Mouse (Mus musculus): Measurements from ENCODE around the gene Man2a2. TPM values are rescaled to one million over a fixed set of nuclear protein-coding genes. Genes with fewer than 3 reads are reported as not detected.

Man2a2 gene
- total RNA-seq, 2 experiments from 2014 or later: 68.8 to 69.3 TPM

DNA sequence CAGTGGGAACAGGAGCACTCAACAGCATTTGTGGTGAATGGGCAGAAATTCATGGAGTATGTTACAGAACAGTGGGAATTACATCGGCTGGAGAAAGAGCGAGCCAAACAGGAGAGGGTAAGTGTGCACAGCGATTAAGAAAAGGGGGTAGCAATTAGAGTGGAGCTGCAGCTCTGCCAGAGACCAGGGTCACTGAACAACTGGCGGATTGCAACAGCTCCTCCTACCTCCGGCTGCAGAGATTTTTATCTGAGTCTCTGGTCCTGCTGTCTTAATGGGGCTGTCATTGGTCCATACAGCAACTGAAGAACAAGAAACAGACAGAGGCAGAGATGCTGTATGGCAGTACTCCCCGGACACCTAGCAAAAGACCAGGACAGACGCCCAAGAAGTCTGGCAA lies 60.4 kb downstream of the Man2a2 start:
- intact Hi-C loops (cut with DNase I): no loop called here
- DNase-seq: no peak

DNA sequence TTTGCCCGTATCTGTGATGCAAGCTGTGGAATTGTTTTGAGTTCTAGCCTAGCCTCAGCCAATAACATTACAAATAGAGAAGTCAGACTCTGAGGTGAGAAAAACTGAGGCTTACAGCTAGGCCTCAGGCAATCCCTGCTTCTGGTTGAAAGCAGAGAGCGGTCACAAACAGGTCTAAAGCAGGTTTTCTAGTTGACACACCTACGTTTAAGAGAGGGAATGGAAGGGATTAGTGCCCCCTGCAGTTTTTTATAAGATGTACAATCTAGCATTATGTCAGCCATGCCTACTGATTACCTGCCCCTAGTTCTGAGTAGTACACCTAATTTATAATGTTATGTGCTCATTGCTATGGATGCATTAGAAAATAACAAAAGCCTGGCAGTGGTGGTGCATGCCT lies 63.4 kb downstream of the Man2a2 start:
- no peak for DNase-seq
- intact Hi-C loops (cut with DNase I): no loop called here

DNA sequence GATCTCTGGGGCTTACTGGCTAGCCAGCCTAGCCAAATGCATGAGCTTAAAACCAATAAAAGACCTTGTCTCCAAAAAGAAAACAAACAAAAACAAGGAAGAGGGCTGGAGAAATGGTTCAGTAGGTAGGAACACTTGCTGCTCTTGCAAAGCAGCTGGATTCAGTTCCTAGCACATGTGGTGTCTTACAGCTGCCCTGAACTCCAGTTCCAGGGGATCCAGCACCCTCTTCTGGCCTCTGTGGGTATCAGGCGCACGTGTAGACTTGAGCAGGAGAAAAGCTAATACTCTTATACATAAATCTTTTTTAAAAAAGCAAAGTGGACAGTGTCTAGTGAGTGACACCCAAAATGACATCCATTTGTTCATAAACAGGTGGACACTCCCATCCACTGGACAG lies 69.7 kb downstream of the Man2a2 start:
- no peak for DNase-seq
- intact Hi-C loops (cut with DNase I): no loop called here

DNA sequence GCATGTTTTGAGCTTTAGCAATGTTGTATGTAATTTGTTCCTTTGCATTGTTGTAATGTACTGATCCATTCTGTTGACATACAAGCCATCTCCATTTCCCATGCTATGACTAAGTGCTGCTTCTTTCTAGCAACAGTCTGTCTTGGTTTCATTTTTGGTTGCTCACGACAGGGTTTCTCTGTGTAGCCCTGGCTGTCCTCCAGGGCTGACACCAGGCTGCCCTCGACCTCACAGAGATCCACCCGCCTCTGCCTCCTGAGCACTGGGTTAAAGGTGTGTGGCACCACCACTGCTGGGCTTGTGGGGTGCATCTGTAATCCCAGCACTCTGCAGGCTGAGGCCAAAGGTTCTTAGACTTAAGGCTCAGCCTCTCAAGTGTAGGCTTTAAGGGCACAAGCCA lies 71.6 kb downstream of the Man2a2 start:
- intact Hi-C loops (cut with DNase I): no loop called here
- no peak for DNase-seq

Other genes starting within 250 kb of the Man2a2 start
- gene Sema4b, start 184.5 kb downstream of the Man2a2 start, total RNA-seq (2021): 10 to 100 TPM; 12.9 to 13.4 TPM
- gene Cib1, start 138.6 kb downstream of the Man2a2 start, total RNA-seq (2021): 10 to 100 TPM; 18.1 to 22.5 TPM
- 1 to 10 TPM; 1.9 TPM for gene Gdpgp1, start 138.5 kb downstream of the Man2a2 start, total RNA-seq (2021)
- under 1 TPM; 0.46 to 0.55 TPM for gene Ttll13, start 125.0 kb downstream of the Man2a2 start, total RNA-seq (2021)
- 10 to 100 TPM; 25.2 to 25.6 TPM for gene Ngrn, start 110.2 kb downstream of the Man2a2 start, total RNA-seq (2021)
- gene Vps33b, start 101.7 kb downstream of the Man2a2 start, total RNA-seq (2021): 1 to 10 TPM; 7.0 to 7.4 TPM
- gene Prc1, start 76.9 kb downstream of the Man2a2 start, total RNA-seq (2021): 10 to 100 TPM; 12.4 to 19.8 TPM
- gene Rccd1, start 46.9 kb downstream of the Man2a2 start, total RNA-seq (2021): 1 to 10 TPM; 6.8 to 7.6 TPM
- 10 to 100 TPM; 17.9 to 19.2 TPM for gene Unc45a, start 30.4 kb downstream of the Man2a2 start, total RNA-seq (2021)
- 10 to 100 TPM; 29.7 to 31.3 TPM for gene Hddc3, start 28.3 kb downstream of the Man2a2 start, total RNA-seq (2021)
- gene Fes, start 16.6 kb upstream of the Man2a2 start, total RNA-seq (2021): 10 to 100 TPM; 16.7 to 18.2 TPM
- 100 to 1,000 TPM; 115 to 127 TPM for gene Furin, start 34.1 kb upstream of the Man2a2 start, total RNA-seq (2021)
- gene Blm, start 163.7 kb upstream of the Man2a2 start, total RNA-seq (2021): 1 to 10 TPM; 3.2 to 4.2 TPM